Mouse (Mus musculus) small intestine, adult 2 months (tissue): ENCODE data around the gene Hapln3. TPM values are rescaled to one million over a fixed set of nuclear protein-coding genes. Genes with fewer than 3 reads are reported as not detected.

Experiments
- H3K27ac ChIP-seq: fragments of 200-500 bp; 2 replicates; pipeline ENCODE4 v1.5.1; 2012; ENCODE audit warnings: low read depth, low read length, control low read depth, inconsistent platforms; ENCODE audit not compliant: insufficient read depth
- H3K27me3 ChIP-seq: fragments of 200-500 bp; 2 replicates; pipeline ENCODE4 v1.6.1; 2012; ENCODE audit warnings: mild to moderate bottlenecking, moderate library complexity, low read length, inconsistent platforms; ENCODE audit not compliant: control insufficient read depth, insufficient read depth
- H3K36me3 ChIP-seq: fragments of 200-500 bp; 2 replicates; pipeline ENCODE4 v1.6.1; 2012; ENCODE audit warnings: mild to moderate bottlenecking, low read length, control low read depth, inconsistent platforms; ENCODE audit not compliant: control insufficient read depth, insufficient read depth
- H3K4me1 ChIP-seq: fragments of 200-500 bp; 2 replicates; pipeline ENCODE4 v1.6.1; 2012; ENCODE audit warnings: low read length, inconsistent platforms, mixed read lengths; ENCODE audit not compliant: control insufficient read depth, insufficient read depth, insufficient read length
- H3K4me3 ChIP-seq: fragments of 200-500 bp; 2 replicates; pipeline ENCODE4 v1.5.1; 2012; ENCODE audit warnings: low read depth, mild to moderate bottlenecking, control low read depth, inconsistent platforms, low read length, moderate library complexity
- CTCF ChIP-seq: fragments of 200-500 bp; IDR thresholded peaks from 2 replicates; pipeline ENCODE4 v1.5.1; 2012; ENCODE audit warnings: low read depth, mild to moderate bottlenecking, control low read depth, inconsistent platforms, low read length, moderate library complexity, mixed read lengths; ENCODE audit not compliant: insufficient replicate concordance, insufficient read length; ENCODE audit errors: extremely low read depth
- POLR2A ChIP-seq: fragments of 200-500 bp; IDR thresholded peaks from 2 replicates; pipeline ENCODE4 v1.6.1; 2012; ENCODE audit warnings: low read depth, mild to moderate bottlenecking, control low read depth, inconsistent platforms, low read length, moderate library complexity
- WGBS: fragments of 180-500 bp; shearing (Covaris S2); methylation state at CpG from one replicate; pipeline ENCODE4 v1.1.7; 2018; 5-methylcytosine and 5-hydroxymethylcytosine counted together
- polyA plus RNA-seq: library from polyadenylated mRNA; depleted of rRNA; stranded (reverse); fragments of >200 nt; gene quantifications from 2 replicates; pipeline ENCODE4 v1.2.3, GENCODE M21; 2012; rRNA removed

The Hapln3 gene
- polyA plus RNA-seq: 0.10 and 0.33 TPM in 2 replicates

GRCm38 (mm10) chr7:79130843-79131444, at the start of gene Hapln3:
Gene Hapln3, minus strand, starts transcription at chr7:79131018.
- Histone ChIP-seq H3K36me3 (no peaks in the 10 kb centered on the region), H3K27me3 (peaks cover 2% of the 10 kb centered on the region; the same call in 1 of the 2 replicates), H3K4me3 (no peak within 1 kb of the TSS; the same call in 1 of the 2 replicates), H3K4me1 (peaks cover 6% of the 10 kb centered on the region; the same call in 1 of the 2 replicates), H3K27ac (no peak within 1 kb of the TSS)
- TF ChIP-seq POLR2A (no peak), CTCF (no peak)
- WGBS: 16% methylated on average over 19 of the region's 19 CpGs

GRCm38 (mm10) chr7:79173800-79174199, 43.0 kb upstream of the Hapln3 start:
- H3K4me3 ChIP-seq: no peak overlapping the region
- H3K27me3 ChIP-seq: no peaks in the 10 kb centered on the region
- WGBS: 72% methylated on average over 3 of the region's 3 CpGs
- TF ChIP-seq CTCF (no peak), POLR2A (no peak)
- peaks cover 5% of the 10 kb centered on the region; the same call in 1 of the 2 replicates for H3K4me1 ChIP-seq
- H3K27ac ChIP-seq: no peak overlapping the region
- no peaks in the 10 kb centered on the region for H3K36me3 ChIP-seq

GRCm38 (mm10) chr7:79171782-79172181, 41.0 kb upstream of the Hapln3 start:
- 82% methylated on average over 1 of the region's 1 CpGs for WGBS
- H3K4me1 ChIP-seq: peaks cover 5% of the 10 kb centered on the region; the same call in 1 of the 2 replicates
- TF ChIP-seq CTCF: no peak
- TF ChIP-seq POLR2A: no peak
- H3K36me3 ChIP-seq: no peaks in the 10 kb centered on the region
- no peak overlapping the region for H3K27ac ChIP-seq
- H3K4me3 ChIP-seq: no peak overlapping the region
- H3K27me3 ChIP-seq: no peaks in the 10 kb centered on the region

GRCm38 (mm10) chr7:79167006-79167562, 36.3 kb upstream of the Hapln3 start:
- Histone ChIP-seq H3K27me3 (no peaks in the 10 kb centered on the region), H3K4me1 (no peaks in the 10 kb centered on the region), H3K36me3 (no peaks in the 10 kb centered on the region), H3K27ac (no peak overlapping the region), H3K4me3 (no peak overlapping the region)
- no peak for TF ChIP-seq CTCF
- 78% methylated on average over 14 of the region's 14 CpGs for WGBS

- Histone ChIP-seq H3K36me3 (no peaks in the 10 kb centered on the region), H3K4me1 (no peaks in the 10 kb centered on the region; the same call in 1 of the 2 replicates), H3K4me3 (no peak overlapping the region), H3K27ac (no peak overlapping the region), H3K27me3 (no peaks in the 10 kb centered on the region)
- 50% methylated on average over 1 of the region's 1 CpGs for WGBS
- TF ChIP-seq CTCF: no peak
- no peak for TF ChIP-seq POLR2A
Observed at GRCm38 (mm10) chr7:79159406-79159805, 28.6 kb upstream of the Hapln3 start.

- Histone ChIP-seq H3K36me3 (no peaks in the 10 kb centered on the region), H3K27me3 (no peaks in the 10 kb centered on the region), H3K27ac (peak overlapping the region; percentile 10; the same call in 1 of the 2 replicates), H3K4me1 (peaks cover 13% of the 10 kb centered on the region), H3K4me3 (no peak overlapping the region)
- 27% methylated on average over 6 of the region's 6 CpGs for WGBS
- no peak for TF ChIP-seq CTCF
- no peak for TF ChIP-seq POLR2A
Observed at GRCm38 (mm10) chr7:79149522-79149921, 18.7 kb upstream of the Hapln3 start.

GRCm38 (mm10) chr7:79148711-79149266, 18.0 kb upstream of the Hapln3 start, which contains the start of gene Mfge8:
Gene Mfge8, minus strand, starts transcription at chr7:79149060.
- no peaks in the 10 kb centered on the region for H3K27me3 ChIP-seq
- H3K27ac ChIP-seq: peak within 1 kb of the TSS; percentile 19
- no peaks in the 10 kb centered on the region for H3K36me3 ChIP-seq
- peaks cover 20% of the 10 kb centered on the region for H3K4me1 ChIP-seq
- H3K4me3 ChIP-seq: peak within 1 kb of the TSS; percentile 73
- WGBS: 0% methylated on average over 39 of the region's 39 CpGs
- TF ChIP-seq CTCF (no peak), POLR2A (peak; percentile 67)
